Mouse (Mus musculus) Patski (cell line): ENCODE results near the gene Mlh3. TPM values are rescaled to one million over a fixed set of nuclear protein-coding genes. Genes with fewer than 3 reads are reported as not detected.
A peak's percentile ranks its signal among the peaks of the same experiment; 100 is the strongest.
"Not testable (repeated sequence)": the region's sequence is repeated elsewhere in the genome, so short reads cannot be mapped to it uniquely, and the experiment has no call there.

Experiments used
- ATAC-seq: fragments of 100-300 bp; one replicate; pipeline ENCODE4 v1.8.0; 2021
- CTCF ChIA-PET: fragments of 350-600 bp; sonication (Branson Sonifier 250); formaldehyde crosslinking; loops from one replicate; lab custom pipeline; 2022; ENCODE audit warnings: inconsistent platforms; lab: Charles Lee
- POLR2A ChIA-PET: fragments of 350-600 bp; sonication (Branson Sonifier 250); formaldehyde crosslinking; loops from one replicate; lab custom pipeline; 2022; ENCODE audit warnings: antibody characterized with exemption, inconsistent platforms; lab: Charles Lee
- DNase-seq: peaks from one replicate; pipeline ENCODE4 v3.0.0-alpha.2; 2011; ENCODE audit warnings: low read depth, low spot score
- H3K27me3 ChIP-seq: fragments of 371-371 bp; one replicate; pipeline ENCODE4 v1.5.1; 2021
- CTCF ChIP-seq: fragments of 100-300 bp; IDR thresholded peaks from one replicate; pipeline ENCODE4 v1.5.1; 2021
- in situ Hi-C: fragments of 300-500 bp; cut with MboI; formaldehyde crosslinking; loops from 3 replicates; pipeline ENCODE4 v1.11.1; 2018; ENCODE audit warnings: low pct_unique_long_range_greater_than_20kb, mixed read lengths
- polyA plus RNA-seq: library from polyadenylated mRNA; unstranded; gene quantifications from one replicate; pipeline ENCODE4 v1.2.3, GENCODE M21; 2021

Gene Mlh3
- polyA plus RNA-seq, 1 experiment from 2014 or later: 9.3 TPM

GRCm38 (mm10) chr12:85284331-85284730 lies 13.9 kb upstream of the Mlh3 start:
- ChIA-PET CTCF (no interaction called here), POLR2A (no interaction called here)
- no peak for DNase-seq
- in situ Hi-C loops: no loop called here
- H3K27me3 ChIP-seq: no peaks in the 10 kb centered on the region
- no peak for ATAC-seq
- TF ChIP-seq CTCF: no peak

GRCm38 (mm10) chr12:85281756-85282155 lies 11.4 kb upstream of the Mlh3 start:
- in situ Hi-C loops, ATAC-seq, H3K27me3 ChIP-seq, POLR2A ChIA-PET, DNase-seq: not testable (repeated sequence)
- CTCF ChIA-PET: interaction anchor here (1.1 kb wide), 1 partner anchor 114 kb away, joined by 3 read pairs; no protein-coding TSS in a partner anchor

GRCm38 (mm10) chr12:85280845-85281651 lies 10.6 kb upstream of the Mlh3 start:
- no peak for DNase-seq
- no peaks in the 10 kb centered on the region for H3K27me3 ChIP-seq
- no peak for ATAC-seq
- in situ Hi-C loops: no loop called here
- TF ChIP-seq CTCF: no peak
- CTCF ChIA-PET: interaction anchor here (1.1 kb wide), 1 partner anchor 113 kb away, joined by 3 read pairs; no protein-coding TSS in a partner anchor
- POLR2A ChIA-PET: interaction anchor here (0.7 kb wide), 2 partner anchors 9 to 11 kb away, joined by 3 read pairs; no protein-coding TSS in a partner anchor

GRCm38 (mm10) chr12:85280105-85280844 lies 9.9 kb upstream of the Mlh3 start:
- DNase-seq (no peak), ATAC-seq (peak; percentile 99)
- CTCF ChIA-PET: interaction anchor here (1.0 to 1.3 kb wide), 2 partner anchors 9 to 99 kb away, joined by 3 read pairs; no protein-coding TSS in a partner anchor
- in situ Hi-C loops: no loop called here
- no peaks in the 10 kb centered on the region for H3K27me3 ChIP-seq
- no peak for TF ChIP-seq CTCF
- POLR2A ChIA-PET: interaction anchor here (0.7 to 1.0 kb wide), 3 partner anchors 9 to 43 kb away, joined by 3 read pairs; no protein-coding TSS in a partner anchor

GRCm38 (mm10) chr12:85279396-85280080 lies 9.1 kb upstream of the Mlh3 start:
- no peaks in the 10 kb centered on the region for H3K27me3 ChIP-seq
- no peak for TF ChIP-seq CTCF
- ChIA-PET POLR2A (interaction anchor here (0.7 to 1.0 kb wide), 2 partner anchors 43 to 147 kb away, joined by 3 read pairs; no protein-coding TSS in a partner anchor), CTCF (interaction anchor here (1.0 to 1.3 kb wide), 2 partner anchors 10 to 98 kb away, joined by 3 read pairs; no protein-coding TSS in a partner anchor)
- in situ Hi-C loops: no loop called here
- ATAC-seq (no peak), DNase-seq (no peak)

GRCm38 (mm10) chr12:85278919-85279318 lies 8.5 kb upstream of the Mlh3 start:
- CTCF ChIA-PET: interaction anchor here (1.3 kb wide), 1 partner anchor 10 kb away, joined by 3 read pairs; no protein-coding TSS in a partner anchor
- H3K27me3 ChIP-seq: no peaks in the 10 kb centered on the region
- POLR2A ChIA-PET: interaction anchor here (0.7 kb wide), 1 partner anchor 147 kb away, joined by 3 read pairs; no protein-coding TSS in a partner anchor
- no peak for DNase-seq
- in situ Hi-C loops: no loop called here
- no peak for TF ChIP-seq CTCF
- no peak for ATAC-seq

GRCm38 (mm10) chr12:85276273-85276672 lies 5.9 kb upstream of the Mlh3 start:
- ATAC-seq: no peak
- POLR2A ChIA-PET: no interaction called here
- no peak for TF ChIP-seq CTCF
- in situ Hi-C loops: no loop called here
- no peaks in the 10 kb centered on the region for H3K27me3 ChIP-seq
- no peak for DNase-seq
- CTCF ChIA-PET: interaction anchor here (1.9 kb wide), 1 partner anchor 51 kb away, joined by 4 read pairs; no protein-coding TSS in a partner anchor

- no peaks in the 10 kb centered on the region for H3K27me3 ChIP-seq
- no peak for ATAC-seq
- CTCF ChIA-PET: no interaction called here
- POLR2A ChIA-PET: no interaction called here
- TF ChIP-seq CTCF: no peak
- DNase-seq: no peak
- in situ Hi-C loops: no loop called here
Measured at GRCm38 (mm10) chr12:85273508-85273907, 3.1 kb upstream of the Mlh3 start.

GRCm38 (mm10) chr12:85271843-85272206 lies 1.4 kb upstream of the Mlh3 start:
- in situ Hi-C loops: no loop called here
- DNase-seq: no peak
- CTCF ChIA-PET: no interaction called here

More at GRCm38 (mm10) chr12:85271843-85272206, 1.4 kb upstream of the Mlh3 start:
- no peaks in the 10 kb centered on the region for H3K27me3 ChIP-seq
- POLR2A ChIA-PET: no interaction called here
- no peak for TF ChIP-seq CTCF
- ATAC-seq: no peak
